Mouse (Mus musculus): Measurements from ENCODE around the gene Ankrd2.
"Not testable (repeated sequence)": the region's sequence is repeated elsewhere in the genome, so short reads cannot be mapped to it uniquely, and the experiment has no call there.

Gene Ankrd2

DNA sequence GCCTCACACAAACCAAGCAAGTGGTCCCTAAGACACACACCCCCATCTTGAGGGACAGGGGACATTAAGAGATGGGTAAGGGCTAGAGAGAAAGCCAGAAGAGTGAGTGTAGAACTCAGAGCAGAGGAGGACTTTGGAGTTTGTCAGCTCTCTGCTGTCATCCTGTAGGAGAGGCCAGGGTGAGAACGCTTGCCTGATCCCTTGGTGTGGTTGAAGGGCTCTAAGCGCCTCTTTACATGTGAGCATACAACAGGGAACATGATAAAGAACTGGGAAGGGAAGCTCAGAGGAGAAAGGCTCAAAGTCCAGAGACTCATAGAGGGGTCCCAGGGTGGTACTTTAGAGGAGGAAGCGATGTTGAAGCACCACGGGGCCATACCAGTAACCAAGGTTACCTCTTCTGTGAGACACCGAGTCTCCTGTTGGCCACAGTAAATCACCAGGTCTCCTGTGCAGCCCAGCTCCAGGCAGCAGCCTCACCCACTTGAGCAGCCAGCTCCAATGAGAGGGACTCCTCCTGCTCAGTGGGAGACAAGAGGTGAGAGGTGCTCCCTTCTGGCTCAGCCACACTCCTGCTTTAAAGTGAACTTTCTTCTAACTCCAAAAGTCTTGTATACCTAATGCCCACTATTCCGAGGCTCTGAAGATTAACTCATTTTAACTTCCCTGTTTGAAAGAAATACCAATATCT, 21.1 kb downstream of the Ankrd2 start:
- no peak for DNase-seq

DNA sequence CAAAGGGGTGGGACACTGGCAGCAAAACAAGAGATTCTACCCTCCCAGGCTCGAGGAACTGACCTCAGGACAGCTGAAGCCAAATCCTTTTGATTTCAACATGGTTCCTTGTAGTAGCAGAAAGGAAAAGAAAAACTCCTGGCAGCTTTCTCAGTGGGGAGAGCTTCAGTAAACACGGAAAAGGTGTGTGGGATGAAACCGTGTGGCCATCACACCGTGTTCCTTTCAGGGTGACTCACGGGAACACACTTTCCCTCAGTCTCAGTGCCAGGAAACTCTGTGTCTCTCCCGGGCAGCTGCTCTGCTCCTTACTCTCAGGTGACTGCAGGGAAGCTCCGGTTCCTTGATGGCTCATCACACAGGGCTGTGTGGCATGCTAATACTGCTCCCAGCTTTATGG, 22.6 kb downstream of the Ankrd2 start:
- no peak for DNase-seq

DNA sequence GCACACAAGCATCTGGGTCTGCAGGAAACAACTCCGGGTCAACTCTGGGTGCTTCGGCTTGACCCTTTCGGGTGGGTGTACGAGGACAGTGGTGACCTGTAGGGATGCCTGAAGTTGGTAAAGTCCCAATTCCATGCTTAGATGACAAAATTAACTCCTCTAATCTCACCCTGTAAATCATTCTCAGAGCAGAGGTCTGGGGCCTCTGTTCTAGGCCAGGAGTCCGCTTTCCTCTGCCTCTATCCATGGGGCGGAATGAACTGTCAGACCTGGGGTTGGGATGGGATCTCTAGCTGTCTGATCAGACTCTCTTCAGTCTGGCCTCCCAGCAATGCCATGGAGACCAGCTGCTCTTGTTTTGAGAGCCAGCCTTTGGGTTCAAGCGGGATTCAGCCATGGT, 25.6 kb downstream of the Ankrd2 start:
- no peak for DNase-seq

DNA sequence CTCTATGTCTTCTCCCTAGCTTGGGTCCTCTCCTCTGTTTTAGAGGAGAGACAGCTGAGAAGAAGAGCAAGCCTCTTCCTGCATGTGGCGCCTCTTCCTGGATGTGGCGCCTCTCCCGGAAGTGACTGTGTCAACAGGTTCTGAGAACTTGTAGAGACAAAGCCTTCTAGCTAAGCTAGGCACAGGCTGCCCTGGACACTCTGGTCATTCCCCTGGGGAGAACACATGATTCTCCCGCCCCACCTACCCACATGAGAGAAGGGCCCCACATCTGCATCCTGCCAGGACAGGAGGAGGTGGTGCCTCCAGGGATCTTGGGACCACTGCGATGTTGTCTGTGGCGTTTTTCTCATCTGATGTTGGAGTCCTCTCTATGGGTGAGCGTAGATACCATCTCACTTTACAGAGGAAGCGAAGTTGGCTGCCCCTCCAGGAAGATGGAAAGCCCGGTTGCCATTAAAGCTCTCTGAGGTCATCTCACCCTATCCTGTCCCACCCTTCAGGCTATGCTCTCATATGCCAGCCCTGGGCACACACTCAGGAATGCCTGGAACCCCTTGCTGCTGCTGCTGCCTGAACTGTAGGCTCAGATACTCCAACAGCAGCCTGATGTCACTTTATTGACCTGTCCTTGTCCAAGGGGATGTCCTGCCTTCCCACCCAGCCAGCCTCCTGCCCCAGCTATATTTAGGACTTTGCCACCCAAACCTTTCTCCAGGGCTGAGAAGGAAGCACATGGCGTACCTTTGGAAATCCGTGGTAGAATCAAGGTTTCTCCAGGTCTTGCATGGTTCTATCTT, 32.8 kb downstream of the Ankrd2 start:
- no peak for DNase-seq

DNA sequence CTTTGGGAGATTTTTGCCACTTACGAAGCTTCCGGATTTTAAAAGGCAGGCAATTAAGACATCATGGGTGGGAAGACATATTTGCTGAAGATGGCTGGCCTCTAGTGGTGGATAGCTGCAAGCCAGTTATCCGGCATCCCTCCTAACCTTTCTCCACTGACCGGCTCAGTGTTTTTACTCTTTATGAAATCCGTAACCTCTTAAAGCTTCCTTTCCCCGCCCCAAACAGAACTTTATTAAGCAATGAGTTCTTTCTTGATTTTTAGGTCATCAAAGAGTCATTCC, 33.4 kb downstream of the Ankrd2 start:
- peak; percentile 30 for DNase-seq

DNA sequence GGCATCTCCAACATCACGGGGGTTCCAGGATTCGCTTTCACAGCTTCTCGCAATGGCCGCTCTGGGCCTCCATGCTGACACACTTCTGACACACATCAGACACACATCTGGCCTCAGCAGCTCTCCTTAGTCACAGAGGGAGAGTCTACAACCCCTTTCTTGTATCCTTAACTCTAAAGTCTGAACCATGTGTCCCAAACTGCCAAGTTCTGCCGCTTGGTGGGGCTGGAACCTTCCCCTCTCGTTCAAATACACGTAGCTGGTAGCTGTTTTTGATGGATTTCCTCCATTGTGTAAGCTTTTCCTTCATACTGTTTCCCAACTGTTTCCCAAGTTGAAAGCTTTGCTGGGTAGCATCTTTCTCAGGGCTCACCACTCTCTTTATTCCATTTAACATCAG, 35.4 kb downstream of the Ankrd2 start:
- DNase-seq = no peak

DNA sequence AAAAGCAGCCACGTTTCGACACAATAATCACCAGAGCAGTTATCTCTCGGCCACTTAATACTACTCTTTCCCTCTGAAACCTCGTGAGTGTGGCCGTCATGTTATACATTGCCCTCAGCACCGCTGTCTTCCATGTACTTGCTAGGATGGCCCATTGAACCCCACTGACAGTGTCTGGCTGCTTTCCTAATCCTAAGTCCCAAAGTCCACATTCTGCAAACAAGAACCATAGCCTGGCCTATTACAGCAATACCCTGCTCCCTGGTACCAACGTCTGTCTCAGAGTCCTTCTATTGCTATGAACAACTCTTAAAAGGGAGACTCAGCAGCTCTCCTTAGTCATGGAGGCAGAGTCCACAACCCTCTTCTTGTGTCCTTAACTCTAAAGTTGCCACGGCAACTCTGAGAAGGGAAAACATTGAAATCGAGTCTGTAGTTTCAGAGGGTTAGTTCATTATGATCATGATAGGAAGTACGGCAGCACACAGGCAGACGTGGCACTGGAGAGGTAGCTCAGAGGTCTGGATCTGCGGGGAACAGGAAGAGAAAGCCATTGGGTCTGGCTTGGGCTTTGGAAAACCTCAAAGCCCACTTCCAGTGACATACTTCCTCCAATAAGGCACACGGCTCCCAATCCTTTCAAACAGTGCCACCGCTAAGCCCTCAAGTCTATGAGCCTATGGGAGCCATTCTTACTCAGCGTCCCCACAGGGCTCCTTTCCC, 36.2 kb downstream of the Ankrd2 start:
- DNase-seq = no peak

DNA sequence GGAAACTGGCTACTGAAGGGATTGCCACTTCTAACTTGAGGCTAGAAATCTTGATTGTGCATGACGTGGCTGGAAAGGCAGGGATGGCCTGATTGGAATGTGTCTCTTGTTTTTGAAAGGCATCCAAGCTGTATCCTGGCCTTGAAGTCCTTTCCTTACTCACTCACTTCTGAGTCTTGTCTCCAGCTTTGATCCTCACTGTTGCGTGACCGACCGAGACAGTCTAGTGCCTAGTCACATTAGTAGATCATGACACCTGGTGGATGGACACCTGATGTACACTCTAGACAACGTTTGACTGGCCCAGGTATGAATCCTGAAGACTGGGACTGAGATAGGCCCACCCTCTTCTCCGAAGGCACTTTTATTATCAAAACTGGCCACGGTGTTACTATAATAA, 37.0 kb downstream of the Ankrd2 start:
- DNase-seq = no peak

DNA sequence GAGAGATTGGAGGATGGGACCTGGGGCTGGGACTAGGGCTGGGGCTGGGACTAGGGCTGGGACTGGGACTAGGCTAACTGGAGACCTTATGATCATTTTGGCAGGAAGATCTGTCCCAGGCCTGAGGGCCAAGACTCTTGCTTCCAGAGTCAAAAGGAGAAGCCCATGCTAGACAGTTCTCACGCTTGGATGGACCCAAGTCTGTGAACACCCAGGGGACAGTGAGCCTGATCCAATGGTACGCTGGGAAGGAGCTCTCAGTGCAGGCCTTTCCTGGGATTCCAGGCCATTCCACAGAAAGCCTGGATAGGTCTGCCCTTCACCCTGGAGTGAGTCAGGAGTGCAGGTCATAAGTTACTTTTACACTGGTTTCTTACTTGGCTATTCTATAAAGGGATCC, 39.3 kb downstream of the Ankrd2 start:
- DNase-seq = no peak

DNA sequence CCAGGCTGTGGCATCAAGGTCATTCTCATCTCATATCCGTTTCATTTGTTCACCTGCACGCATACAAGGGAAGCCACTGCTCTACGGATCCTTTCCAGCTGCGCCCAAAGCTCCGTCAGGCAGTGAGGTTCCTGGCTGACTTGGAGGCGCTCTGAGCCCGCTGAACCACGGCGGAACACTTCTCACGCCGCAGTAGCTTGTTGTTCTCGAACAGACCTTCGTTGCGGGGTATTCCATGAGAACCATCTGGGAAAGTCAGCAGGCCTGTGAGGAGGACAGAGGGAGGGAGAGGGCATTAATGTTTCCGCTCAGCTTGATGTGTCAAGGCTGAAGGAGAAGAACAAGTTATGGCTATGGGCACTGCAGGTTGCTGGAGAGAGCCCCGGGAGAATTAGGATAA, 40.2 kb downstream of the Ankrd2 start:
- no peak for DNase-seq

DNA sequence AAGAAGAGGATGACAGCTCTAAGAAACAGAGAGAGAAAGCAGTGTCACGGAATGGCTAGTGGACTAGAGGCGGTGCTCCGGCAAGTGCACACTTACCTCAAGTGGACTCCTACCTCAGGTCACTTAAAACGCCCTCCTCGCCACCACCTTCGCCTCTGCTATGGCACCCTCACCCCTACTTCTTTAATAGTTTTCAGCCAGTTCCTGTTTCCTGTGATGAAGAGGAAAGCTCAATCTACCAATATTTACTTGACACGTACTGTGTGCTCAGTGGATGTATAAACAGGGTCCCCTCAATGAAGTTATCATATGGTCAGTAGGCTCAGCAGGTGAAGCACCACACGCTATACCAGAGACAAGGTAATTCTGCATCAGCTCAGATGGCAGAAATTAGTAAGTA, 42.8 kb downstream of the Ankrd2 start:
- DNase-seq = no peak

DNA sequence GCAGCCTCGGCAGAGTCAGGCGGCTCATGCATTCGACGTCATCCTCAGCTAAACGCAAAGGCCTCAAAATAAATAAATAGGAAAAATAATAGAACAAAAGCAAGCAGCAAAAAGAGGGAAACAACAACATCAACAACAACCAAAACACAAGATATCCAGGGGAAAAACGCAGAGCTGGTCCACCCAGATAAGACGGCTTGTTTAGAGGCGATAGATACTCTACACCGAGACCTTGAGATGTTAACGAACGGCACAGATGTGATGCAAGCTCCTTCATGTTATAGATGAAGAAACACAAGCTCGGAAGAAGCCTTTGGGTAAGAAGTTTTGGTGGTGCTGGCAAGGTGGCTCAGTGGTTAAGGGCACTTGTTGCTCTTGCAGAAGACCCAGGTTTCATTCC, 43.2 kb downstream of the Ankrd2 start:
- no peak for DNase-seq

DNA sequence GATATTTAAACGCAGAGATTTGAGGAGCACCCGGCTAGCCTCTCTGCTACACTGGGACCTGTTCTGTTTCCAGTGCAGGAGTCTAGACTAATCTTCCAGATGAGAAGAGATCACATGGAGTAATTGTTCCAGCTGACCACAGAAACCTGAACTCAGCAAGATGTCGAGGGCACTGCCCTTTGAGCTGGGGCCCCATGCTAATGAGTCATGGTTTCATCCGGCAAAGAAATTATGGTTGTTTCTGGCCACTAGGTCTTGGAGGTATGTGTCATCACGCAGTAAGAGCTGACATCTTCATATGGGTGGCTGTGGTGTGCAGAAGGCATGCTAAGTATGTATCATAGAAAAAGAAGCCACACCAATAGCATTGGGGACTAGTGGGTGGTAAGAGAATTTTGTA, 44.1 kb downstream of the Ankrd2 start:
- DNase-seq = no peak

DNA sequence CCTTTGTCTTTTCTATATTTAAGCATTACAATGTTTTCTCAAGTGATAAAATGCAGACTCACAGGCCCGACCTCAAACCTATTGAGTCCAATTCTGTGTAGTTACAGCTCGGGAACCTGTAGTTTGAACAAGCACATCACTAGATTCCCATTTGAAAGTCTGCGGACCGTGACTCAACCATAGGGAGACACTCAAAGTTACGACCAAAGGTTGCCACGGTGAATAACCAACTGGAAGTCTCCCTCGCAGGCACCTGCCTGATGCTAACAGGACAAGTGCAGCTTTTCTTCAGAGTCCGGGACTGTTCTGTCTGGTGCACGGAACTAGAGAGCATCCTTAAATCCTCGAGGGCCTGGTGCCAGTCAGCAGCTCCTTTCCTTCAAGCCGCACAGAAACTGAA, 44.7 kb downstream of the Ankrd2 start:
- DNase-seq = no peak

DNA sequence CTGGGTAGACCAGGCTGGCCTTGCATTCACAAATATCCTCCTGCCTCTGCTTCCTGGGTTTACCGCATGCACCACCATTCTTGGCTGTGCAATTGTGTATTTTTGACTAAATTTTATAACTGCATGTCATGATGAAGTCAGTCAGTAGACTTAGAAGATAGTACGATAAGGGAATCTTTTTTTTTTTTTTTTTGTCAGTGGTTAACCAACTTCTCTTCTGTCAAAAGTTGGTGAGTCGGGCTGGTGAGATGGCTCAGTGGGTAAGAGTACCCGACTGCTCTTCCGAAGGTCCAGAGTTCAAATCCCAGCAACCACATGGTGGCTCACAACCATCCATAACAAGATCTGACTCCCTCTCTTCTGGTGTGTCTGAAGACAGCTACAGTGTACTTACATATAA, 45.8 kb downstream of the Ankrd2 start:
- DNase-seq = not testable (repeated sequence)

DNA sequence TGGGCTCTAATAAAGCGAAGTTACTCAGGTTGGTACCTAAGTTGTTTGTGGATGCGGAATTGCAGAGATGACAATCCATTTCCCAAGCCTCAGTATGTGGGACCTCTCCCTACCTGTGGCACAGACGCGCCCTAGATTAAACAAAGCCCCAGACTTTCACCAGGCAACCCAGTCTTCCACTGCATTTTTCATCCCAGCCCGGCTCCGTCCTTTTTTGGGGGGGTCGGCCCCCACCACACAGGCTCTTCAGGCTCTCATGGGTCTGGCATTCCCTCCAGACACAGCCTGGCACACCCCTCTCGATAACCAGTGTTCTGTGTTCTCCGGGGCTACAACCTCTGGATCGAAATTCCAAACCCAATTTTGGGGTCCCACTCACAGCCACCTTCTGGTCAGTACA, 49.9 kb downstream of the Ankrd2 start:
- DNase-seq = no peak

DNA sequence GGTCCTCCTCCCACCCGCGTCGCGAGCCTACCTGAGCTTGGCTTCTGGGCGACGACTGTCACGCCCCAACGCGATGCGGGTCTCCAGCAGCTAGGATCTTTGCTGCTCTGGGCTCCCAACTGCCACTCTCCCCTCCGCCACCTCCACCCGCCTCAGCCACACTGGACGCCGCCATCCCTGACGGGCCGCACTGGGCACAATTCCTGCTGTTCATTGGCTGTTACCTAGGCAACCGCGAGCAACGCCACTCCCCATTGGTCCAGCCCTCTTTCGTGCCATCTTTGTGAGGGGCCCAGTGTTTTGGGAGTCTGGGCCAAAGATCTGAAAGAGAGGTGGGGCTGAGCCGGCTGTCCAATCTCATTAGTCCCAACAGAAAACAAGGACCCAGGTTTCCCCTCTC, 50.4 kb downstream of the Ankrd2 start, which contains the start of gene Morn4:
Morn4 (minus strand) TSS at position 192 of the 400 bp plus-strand sequence.
- DNase-seq = peak; percentile 98

DNA sequence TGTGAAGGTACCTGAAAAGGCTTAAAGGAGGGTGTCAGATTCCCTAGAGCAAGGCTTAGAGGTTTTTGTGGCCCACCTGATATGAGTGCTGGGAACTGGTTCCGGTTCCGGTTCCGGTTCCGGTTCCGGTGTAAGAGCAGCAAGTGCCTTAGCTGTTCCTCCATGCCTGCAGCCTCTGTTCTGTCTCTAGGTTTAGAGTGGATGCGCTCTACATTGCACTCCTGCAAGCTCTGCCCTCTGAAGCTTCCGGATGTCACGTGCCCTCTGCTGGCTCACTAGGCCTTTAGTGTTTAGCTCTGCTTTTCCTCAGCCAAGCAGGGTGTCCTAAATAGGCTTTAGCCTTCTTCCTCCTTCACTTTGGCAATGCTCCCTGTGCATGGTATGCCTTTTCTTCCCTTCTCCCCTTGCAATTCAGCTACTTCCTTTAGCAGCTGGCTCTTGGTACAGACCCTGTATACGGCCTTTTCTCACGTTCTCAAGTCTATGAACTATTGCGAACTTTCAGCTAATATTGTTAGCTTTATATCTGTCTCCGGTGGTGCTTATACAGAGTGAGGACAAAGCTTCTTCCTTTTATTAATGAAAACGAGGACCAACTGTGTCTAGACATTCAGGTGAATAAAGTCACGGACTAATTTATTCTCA, 53.4 kb downstream of the Ankrd2 start:
- DNase-seq = peak; percentile 69

DNA sequence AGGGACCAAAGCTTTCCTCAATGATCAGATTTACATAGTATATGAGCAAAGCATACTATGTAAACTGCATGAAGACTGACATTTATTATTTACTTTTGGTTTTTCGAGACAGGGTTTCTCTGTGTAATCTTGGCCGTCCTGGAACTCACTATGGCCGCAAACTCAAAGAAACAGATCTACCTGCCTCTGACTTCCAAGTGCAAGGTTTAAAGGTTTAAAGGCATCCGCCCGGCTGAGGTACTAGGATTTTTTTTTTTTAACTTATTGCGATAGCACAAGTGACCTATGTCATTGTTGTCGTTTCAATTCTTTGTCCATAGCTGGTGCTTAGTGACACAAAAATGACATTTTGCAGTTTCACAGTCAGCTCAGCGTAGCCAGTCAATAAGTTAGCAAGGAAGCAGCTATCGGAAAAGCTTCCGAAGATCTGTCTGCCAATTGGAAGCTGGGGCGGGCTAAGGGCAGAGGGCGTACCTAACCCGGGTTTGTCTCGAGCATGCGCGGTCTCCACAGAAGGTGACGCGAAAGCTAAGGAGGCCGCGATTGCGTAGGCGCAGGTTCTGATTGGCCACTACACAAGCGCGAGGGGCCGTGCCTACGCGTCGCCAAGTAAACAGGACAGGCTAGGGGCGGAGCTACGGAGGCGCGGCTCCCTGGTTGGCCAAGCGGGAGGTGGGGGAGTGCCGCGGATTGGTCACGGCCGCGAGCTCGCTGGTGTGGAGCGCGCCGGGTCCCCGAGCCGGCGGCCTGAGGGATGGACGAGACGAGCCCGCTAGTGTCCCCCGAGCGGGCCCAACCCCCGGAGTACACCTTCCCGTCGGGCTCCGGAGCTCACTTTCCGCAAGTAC, 54.2 kb downstream of the Ankrd2 start, which contains the start of gene Pi4k2a:
Pi4k2a (plus strand) TSS at position 723 of the 848 bp plus-strand sequence.
- peak; percentile 100 for DNase-seq

DNA sequence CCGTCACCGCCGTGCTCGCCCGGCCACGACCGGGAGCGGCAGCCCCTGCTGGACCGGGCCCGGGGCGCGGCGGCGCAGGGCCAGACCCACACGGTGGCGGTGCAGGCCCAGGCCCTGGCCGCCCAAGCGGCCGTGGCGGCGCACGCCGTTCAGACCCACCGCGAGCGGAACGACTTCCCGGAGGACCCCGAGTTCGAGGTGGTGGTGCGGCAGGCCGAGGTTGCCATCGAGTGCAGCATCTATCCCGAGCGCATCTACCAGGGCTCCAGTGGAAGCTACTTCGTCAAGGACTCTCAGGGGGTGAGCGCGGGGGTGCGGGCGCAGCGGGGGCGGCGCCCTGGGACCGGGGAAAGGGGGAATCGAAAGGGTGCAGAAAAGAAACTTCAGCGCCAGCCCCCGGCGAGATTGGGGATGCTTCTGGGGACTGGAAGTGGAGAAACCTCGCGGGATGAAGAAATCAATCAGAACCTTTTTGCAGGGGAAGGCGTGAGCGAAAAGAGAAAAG, 54.9 kb downstream of the Ankrd2 start:
- DNase-seq = no peak

Measured in retina, postnatal 1 day (tissue).